Mouse (Mus musculus) forebrain, embryonic 14.5 days (tissue): ENCODE results near the gene R3hcc1l. TPM values are rescaled to one million over a fixed set of nuclear protein-coding genes. Genes with fewer than 3 reads are reported as not detected.

Experiments used
- ATAC-seq: fragments of 200-750 bp; cut with Nextera tagmentation; 2 replicates; pipeline ENCODE4 v1.8.0; 2017; ENCODE audit warnings: mild to moderate bottlenecking, moderate library complexity
- DNase-seq: peaks from one replicate; pipeline ENCODE4 v3.0.0-alpha.2; 2015; ENCODE audit warnings: low spot score
- H3K27ac ChIP-seq: fragments of 300-500 bp; sonication (generic); 2 replicates; pipeline ENCODE4 v1.5.1; 2014; ENCODE audit warnings: low read depth, mild to moderate bottlenecking, control low read depth, low read length, moderate library complexity
- H3K27me3 ChIP-seq: fragments of 300-500 bp; sonication (generic); replicated peaks from 2 replicates; pipeline ENCODE4 v1.6.1; 2014; ENCODE audit warnings: low read length, control low read depth, mixed read lengths; ENCODE audit not compliant: control insufficient read depth, insufficient read depth
- H3K36me3 ChIP-seq: fragments of 300-500 bp; sonication (generic); 2 replicates; pipeline ENCODE4 v1.6.1; 2014; ENCODE audit warnings: low read length, control low read depth; ENCODE audit not compliant: control insufficient read depth, insufficient read depth
- H3K4me1 ChIP-seq: fragments of 300-500 bp; sonication (generic); 2 replicates; pipeline ENCODE4 v1.6.1; 2014; ENCODE audit warnings: antibody characterized with exemption, low read length, control low read depth; ENCODE audit not compliant: control insufficient read depth, insufficient read depth
- H3K4me2 ChIP-seq: fragments of 300-500 bp; sonication (generic); 2 replicates; pipeline ENCODE4 v1.6.1; 2014; ENCODE audit warnings: mild to moderate bottlenecking, control low read depth, low read length
- H3K4me3 ChIP-seq: fragments of 300-500 bp; sonication (generic); 2 replicates; pipeline ENCODE4 v1.5.1; 2014; ENCODE audit warnings: low read depth, low read length, control low read depth
- H3K9ac ChIP-seq: fragments of 300-500 bp; sonication (generic); 2 replicates; pipeline ENCODE4 v1.6.1; 2014; ENCODE audit warnings: mild to moderate bottlenecking, low read length, control low read depth, moderate library complexity
- H3K9me3 ChIP-seq: fragments of 300-500 bp; sonication (generic); replicated peaks from 2 replicates; pipeline ENCODE4 v1.6.1; 2016; ENCODE audit warnings: low read length, control low read depth, mixed read lengths; ENCODE audit not compliant: control insufficient read depth
- whole genome bisulfite sequencing: fragments of 180-500 bp; shearing (Covaris S2); extraction: QIAGEN DNeasy Blood & Tissue Kit; methylation state at CpG from one replicate; pipeline ENCODE4 v1.1.7; 2014; 5-methylcytosine and 5-hydroxymethylcytosine counted together
- polyA plus RNA-seq: library from polyadenylated mRNA; unstranded; fragments of >200 nt; fragmentation: Nextera tagmentation; extraction: Ambion mirVana; gene quantifications from 2 replicates; pipeline ENCODE4 v1.2.1, GENCODE M21; 2014

R3hcc1l gene
- polyA plus RNA-seq, 1 experiment from 2014 or later, result 15.8 TPM

DNA sequence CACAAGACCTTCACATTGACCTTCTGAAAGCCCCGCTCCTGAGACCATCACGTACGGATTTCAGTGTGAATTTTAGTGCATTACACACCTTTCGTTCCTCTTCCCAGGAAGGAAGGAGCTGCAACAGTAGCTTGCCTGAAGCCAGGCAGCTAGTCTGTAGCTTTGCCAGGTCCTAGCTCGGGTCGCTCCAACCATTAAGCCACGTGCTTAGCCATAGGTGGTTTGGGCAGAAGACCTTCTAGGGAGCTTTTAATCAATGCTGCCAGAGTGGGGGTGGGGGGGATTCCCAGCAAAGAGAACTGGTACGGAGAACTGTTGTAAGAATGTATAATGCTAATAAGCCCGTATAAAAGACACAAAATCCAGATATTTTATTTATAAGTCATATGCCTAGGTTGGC lies 121.7 kb downstream of the R3hcc1l start:
- Histone ChIP-seq H3K9me3 (no peaks in the 10 kb centered on the region), H3K36me3 (no peaks in the 10 kb centered on the region), H3K4me2 (no peak overlapping the region), H3K4me3 (no peak overlapping the region), H3K9ac (no peak overlapping the region), H3K27ac (no peak overlapping the region), H3K27me3 (no peaks in the 10 kb centered on the region), H3K4me1 (peaks cover 4% of the 10 kb centered on the region; the same call in 1 of the 2 replicates)
- ATAC-seq (no peak), DNase-seq (no peak)
- 82% methylated on average over 9 of the region's 9 CpGs for WGBS

Other genes with a start within 250 kb of the R3hcc1l start
- gene Crtac1, start 87.0 kb upstream of the R3hcc1l start, polyA plus RNA-seq, result 17.3 and 17.6 TPM in 2 replicates
- 0.07 and 0.13 TPM in 2 replicates for gene Loxl4, start 94.1 kb downstream of the R3hcc1l start, polyA plus RNA-seq
- 1.3 and 1.7 TPM in 2 replicates for gene Pyroxd2, start 234.0 kb downstream of the R3hcc1l start, polyA plus RNA-seq